Mouse (Mus musculus) heart, postnatal 0 days (tissue): ENCODE measurements around the gene D5Ertd579e.
A peak's percentile ranks its signal among the peaks of the same experiment; 100 is the strongest.

Experiments
- CTCF ChIP-seq: IDR thresholded peaks from 2 replicates; pipeline ENCODE4 v1.5.1; 2016; ENCODE audit warnings: antibody characterized with exemption, control low read depth, low read depth
- EP300 ChIP-seq: IDR thresholded peaks from 2 replicates; pipeline ENCODE4 v1.6.1; 2016; ENCODE audit warnings: antibody characterized with exemption, low read depth

DNA sequence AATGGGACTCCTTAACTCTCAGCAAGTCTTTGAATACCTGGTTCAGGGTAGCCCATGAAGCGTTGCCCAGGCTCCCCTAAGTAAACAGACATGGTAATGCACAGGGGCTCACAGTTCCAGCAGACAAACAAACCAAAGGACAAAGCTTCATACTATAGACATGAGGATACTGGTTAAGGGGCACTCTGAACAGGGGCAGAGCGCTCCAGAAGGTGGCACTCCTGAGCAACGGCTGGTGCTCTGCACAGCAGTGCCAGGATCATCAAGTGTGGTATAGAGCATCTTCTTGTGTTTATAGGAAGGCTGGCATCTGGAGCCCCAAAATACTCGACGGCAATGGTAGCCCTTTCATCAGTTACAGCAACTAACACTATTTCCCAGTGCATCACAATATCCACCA lies 92.8 kb downstream of the D5Ertd579e start:
- peak; percentile 66 for TF ChIP-seq CTCF
- TF ChIP-seq EP300: no peak
